8 mouse cellular contexts compared by ENCODE assay signal in genomic region chr5:86803962-86804940, GRCm38 (mm10). TPM values are rescaled to one million over a fixed set of nuclear protein-coding genes. Genes with fewer than 3 reads are reported as not detected.
DNase-seq lines count a peak whose midpoint lies in the region; ATAC-seq and TF ChIP-seq lines count a peak whose summit lies in the region.

TSS of gene Ythdc1 (plus strand) at chr5:86804221.

- peak within 1 kb of the TSS; percentile 91 for H3K9ac ChIP-seq in forebrain, embryonic 16.5 days (replicated peaks; ENCODE audit: low read depth, low read length)
- peak within 1 kb of the TSS; percentile 99 for H3K9ac ChIP-seq in lung, embryonic 14.5 days

- peak; percentile 97 for ATAC-seq in G1E (ENCODE audit: extremely low read depth, insufficient number of reproducible peaks, low FRiP score, poor library complexity, severe bottlenecking)
- ATAC-seq in forebrain, embryonic 16.5 days, result peak; percentile 99
- ATAC-seq in lung, embryonic 14.5 days (ENCODE audit: insufficient read depth), result peak; percentile 99

- H3K4me1 ChIP-seq in G1E (ENCODE audit: insufficient read depth, low read depth, low read length), result peaks cover 17% of the 10 kb centered on the region
- peaks cover 5% of the 10 kb centered on the region for H3K4me1 ChIP-seq in forebrain, embryonic 16.5 days (replicated peaks; ENCODE audit: control insufficient read depth, insufficient read depth, low read length)
- H3K4me1 ChIP-seq in lung, embryonic 14.5 days (ENCODE audit: insufficient read depth), result no peaks in the 10 kb centered on the region
- H3K4me1 ChIP-seq in olfactory bulb, adult 2 months (ENCODE audit: control insufficient read depth, insufficient read depth, low read length), result peaks cover 3% of the 10 kb centered on the region; the same call in 1 of the 2 replicates
- H3K4me1 ChIP-seq in thymus, adult 2 months (replicated peaks; ENCODE audit: control insufficient read depth, insufficient read depth, low read length), result peaks cover 5% of the 10 kb centered on the region

- TF ChIP-seq POLR2A in olfactory bulb, adult 2 months (IDR thresholded peaks at IDR 0.05; ENCODE audit: insufficient read depth, low read depth, low read length), result peak; percentile 94
- TF ChIP-seq POLR2A in thymus, adult 2 months (IDR thresholded peaks at IDR 0.05; ENCODE audit: control insufficient read depth, extremely low read depth, insufficient read depth, low read length, poor library complexity), result peak; percentile 97

- peaks cover 10% of the 10 kb centered on the region for H3K36me3 ChIP-seq in G1E (replicated peaks)
- H3K36me3 ChIP-seq in forebrain, embryonic 16.5 days (ENCODE audit: control insufficient read depth, insufficient read depth), result no peaks in the 10 kb centered on the region
- H3K36me3 ChIP-seq in lung, embryonic 14.5 days (ENCODE audit: insufficient read depth), result no peaks in the 10 kb centered on the region
- no peaks in the 10 kb centered on the region for H3K36me3 ChIP-seq in thymus, adult 2 months (ENCODE audit: control insufficient read depth, insufficient read depth, low read length)

- peak within 1 kb of the TSS; percentile 68 for H3K4me2 ChIP-seq in forebrain, embryonic 16.5 days (ENCODE audit: low read length)
- H3K4me2 ChIP-seq in lung, embryonic 14.5 days, result peak within 1 kb of the TSS; percentile 80

- under 1% methylated on average over 106 of the region's 111 CpGs for WGBS in forebrain, embryonic 16.5 days
- under 1% methylated on average over 100 of the region's 111 CpGs for WGBS in lung, embryonic 14.5 days
- WGBS in olfactory bulb, adult 2 months, result under 1% methylated on average over 109 of the region's 111 CpGs
- under 1% methylated on average over 108 of the region's 111 CpGs for WGBS in thymus, adult 2 months

- H3K9me3 ChIP-seq in G1E (replicated peaks), result no peaks in the 10 kb centered on the region
- H3K9me3 ChIP-seq in forebrain, embryonic 16.5 days (ENCODE audit: control insufficient read depth, low read length), result no peaks in the 10 kb centered on the region
- no peaks in the 10 kb centered on the region for H3K9me3 ChIP-seq in lung, embryonic 14.5 days (ENCODE audit: low read depth, low read length)

- peak within 1 kb of the TSS; percentile 99 for H3K27ac ChIP-seq in forebrain, embryonic 16.5 days (ENCODE audit: low read length)
- H3K27ac ChIP-seq in layer of hippocampus, adult 2 months, result peak within 1 kb of the TSS; percentile 97
- peak within 1 kb of the TSS; percentile 99 for H3K27ac ChIP-seq in lung, embryonic 14.5 days (ENCODE audit: low read depth)
- peak within 1 kb of the TSS; percentile 88 for H3K27ac ChIP-seq in olfactory bulb, adult 2 months (ENCODE audit: insufficient read depth, low read depth, low read length)
- H3K27ac ChIP-seq in thymus, adult 2 months (ENCODE audit: control insufficient read depth, insufficient read depth, low read length), result peak within 1 kb of the TSS; percentile 85

- peak within 1 kb of the TSS; percentile 91 for H3K4me3 ChIP-seq in G1E (ENCODE audit: low read depth, low read length)
- peak within 1 kb of the TSS; percentile 62 for H3K4me3 ChIP-seq in forebrain, embryonic 16.5 days (replicated peaks; ENCODE audit: low read length)
- H3K4me3 ChIP-seq in layer of hippocampus, adult 2 months, result peak within 1 kb of the TSS; percentile 96
- peak within 1 kb of the TSS; percentile 86 for H3K4me3 ChIP-seq in lung, embryonic 14.5 days (ENCODE audit: low read depth, low read length)
- peak within 1 kb of the TSS; percentile 67 for H3K4me3 ChIP-seq in olfactory bulb, adult 2 months (ENCODE audit: insufficient read depth, low read depth, low read length)
- peak within 1 kb of the TSS; percentile 63 for H3K4me3 ChIP-seq in thymus, adult 2 months (ENCODE audit: control insufficient read depth, insufficient read depth, low read length)

- no peaks in the 10 kb centered on the region for H3K27me3 ChIP-seq in G1E (ENCODE audit: insufficient read depth, low read length)
- no peaks in the 10 kb centered on the region for H3K27me3 ChIP-seq in forebrain, embryonic 16.5 days (replicated peaks; ENCODE audit: control insufficient read depth, insufficient read depth, low read length)
- no peaks in the 10 kb centered on the region for H3K27me3 ChIP-seq in lung, embryonic 14.5 days (ENCODE audit: insufficient read depth, low read length)
- H3K27me3 ChIP-seq in thymus, adult 2 months (ENCODE audit: control insufficient read depth, insufficient read depth, low read length), result no peaks in the 10 kb centered on the region

- intact Hi-C loops in heart, postnatal 36 days (cut with DNase I), result loop anchor here (5.0 to 10.0 kb wide), 2 partner anchors 632 to 739 kb away; partner anchors contain the start of genes Cenpc1 and Uba6

- TF ChIP-seq CTCF in G1E (IDR thresholded peaks at IDR 0.05; ENCODE audit: low read depth, low read length), result no peak
- no peak; the same call in 1 of the 2 replicates for TF ChIP-seq CTCF in layer of hippocampus, adult 2 months (conservative IDR thresholded peaks at IDR 0.05)
- TF ChIP-seq CTCF in lung, embryonic 14.5 days (IDR thresholded peaks at IDR 0.05; ENCODE audit: low read depth), result no peak
- no peak for TF ChIP-seq CTCF in olfactory bulb, adult 2 months (IDR thresholded peaks at IDR 0.05; ENCODE audit: insufficient read depth, low read depth, low read length)
- TF ChIP-seq CTCF in thymus, adult 2 months (IDR thresholded peaks at IDR 0.05; ENCODE audit: borderline replicate concordance, control insufficient read depth, extremely low read depth, insufficient read depth, low read length, poor library complexity), result 0 out of 2 replicates have a peak, but pooled peaks have one; percentile 33

- DNase-seq in G1E (ENCODE audit: low spot score), result peak; percentile 71
- peak; percentile 96 for DNase-seq in cerebellum, adult 18-20 months
- DNase-seq in heart, postnatal 36 days, result peak; percentile 92 to 94
- DNase-seq in layer of hippocampus, adult 2 months (ENCODE audit: low spot score in 2 of 2), result peak; percentile 93 to 95
- DNase-seq in lung, embryonic 14.5 days, result peak; percentile 96
- peak; percentile 93 for DNase-seq in thymus, adult 2 months

RNA-seq across cellular contexts. Expression of gene Ythdc1, which starts in this region (rescaled TPM):
- 141 and 145 TPM in 2 replicates for total RNA-seq in G1E (2014; fragmentation: Nextera tagmentation)
- 120 and 134 TPM in 2 replicates for total RNA-seq in G1E (2017)
- polyA plus RNA-seq in G1E (2012), result 24.6 and 25.4 TPM in 2 replicates
- 41.3 and 47.2 TPM in 2 replicates for polyA plus RNA-seq in forebrain, embryonic 16.5 days (2015; fragmentation: Nextera tagmentation; extraction: Ambion mirVana)
- total RNA-seq in heart, postnatal 36 days (2021), result 10 to 100 TPM; 32.2 to 33.3 TPM
- 10 to 100 TPM; 64.5 to 65.3 TPM for total RNA-seq in layer of hippocampus, adult 2 months (2021)
- polyA plus RNA-seq in lung, embryonic 14.5 days (2014; fragmentation: Nextera tagmentation; extraction: Ambion mirVana), result 45.1 and 46.1 TPM in 2 replicates
- polyA plus RNA-seq in olfactory bulb, adult 2 months (2012; ENCODE audit: insufficient read depth, insufficient read length, low replicate concordance, missing spikeins), result 272 TPM in 1 of 2 replicates, not detected in the other
- 30.6 and 36.2 TPM in 2 replicates for polyA plus RNA-seq in thymus, adult 2 months (2012; rRNA removed)

Comparison
In these comparisons a context has a peak if more than half of its experiments do, and no peak if none do; other contexts are left out.
1. Peak in every context shown above with its lines: DNase-seq, ATAC-seq, H3K4me3 ChIP-seq and H3K27ac ChIP-seq.